Mouse (Mus musculus) megakaryocyte, adult 5-6 weeks (primary cell): ENCODE measurements around the gene Ssc5d. TPM values are rescaled to one million over a fixed set of nuclear protein-coding genes. Genes with fewer than 3 reads are reported as not detected.

Experiments
- ATAC-seq: 2 replicates; pipeline ENCODE4 v1.8.0; 2016; ENCODE audit warnings: mild to moderate bottlenecking, inconsistent platforms; ENCODE audit not compliant: poor library complexity, severe bottlenecking
- total RNA-seq, 2 experiments: library from RNA; stranded (forward) in 1 of 2; stranded (reverse) in 1 of 2; fragments of 153-499, 151-499 nt in 1 of 2; fragments of 221-1000, 200-1000 nt in 1 of 2; gene quantifications; 2 replicates each; pipeline versions ENCODE4 v1.2.3 to v1.2.4; 2015 to 2017

The Ssc5d gene
- total RNA-seq, 2 experiments from 2014 or later = not detected

- no peak for ATAC-seq
These were observed 6.5 kb upstream of the Ssc5d start for GRCm38 (mm10) chr7:4919096-4919495.

- ATAC-seq = no peak
These were observed 5.6 kb upstream of the Ssc5d start for GRCm38 (mm10) chr7:4919971-4920370.

- no peak for ATAC-seq
These were observed 5.1 kb upstream of the Ssc5d start for GRCm38 (mm10) chr7:4920496-4920895.

GRCm38 (mm10) chr7:4920976-4921823, 4.4 kb upstream of the Ssc5d start:
- no peak; the same call in 1 of the 2 replicates for ATAC-seq

- ATAC-seq = no peak
These were observed 3.6 kb upstream of the Ssc5d start, which contains the start of gene Nat14 for GRCm38 (mm10) chr7:4921824-4922482. Gene Nat14, plus strand, starts transcription at chr7:4922028.

- peak; percentile 26; the same call in 1 of the 2 replicates for ATAC-seq
These were observed 3.1 kb upstream of the Ssc5d start for GRCm38 (mm10) chr7:4922508-4922907.

GRCm38 (mm10) chr7:4922931-4923565, 2.5 kb upstream of the Ssc5d start:
- 0 out of 2 replicates have a peak, but pooled peaks have one; percentile 23 for ATAC-seq

GRCm38 (mm10) chr7:4923586-4924364, 1.8 kb upstream of the Ssc5d start:
- peak; percentile 50 for ATAC-seq

GRCm38 (mm10) chr7:4924483-4924882, 1.1 kb upstream of the Ssc5d start:
- no peak for ATAC-seq

GRCm38 (mm10) chr7:4924891-4925301, 689 bp upstream of the Ssc5d start:
- ATAC-seq = no peak

GRCm38 (mm10) chr7:4926849-4927248, 1.3 kb downstream of the Ssc5d start:
- no peak for ATAC-seq

GRCm38 (mm10) chr7:4927711-4928110, 2.1 kb downstream of the Ssc5d start:
- no peak for ATAC-seq

GRCm38 (mm10) chr7:4928323-4928722, 2.7 kb downstream of the Ssc5d start:
- no peak for ATAC-seq

GRCm38 (mm10) chr7:4933103-4933502, 7.5 kb downstream of the Ssc5d start:
- no peak for ATAC-seq

GRCm38 (mm10) chr7:4934160-4934914, 8.8 kb downstream of the Ssc5d start:
- no peak; the same call in 1 of the 2 replicates for ATAC-seq

- no peak for ATAC-seq
These were observed 11.2 kb downstream of the Ssc5d start for GRCm38 (mm10) chr7:4936832-4937231.

- no peak for ATAC-seq
These were observed 11.8 kb downstream of the Ssc5d start for GRCm38 (mm10) chr7:4937392-4937791.

- ATAC-seq = peak; percentile 60
These were observed 12.9 kb downstream of the Ssc5d start for GRCm38 (mm10) chr7:4938456-4938855.

GRCm38 (mm10) chr7:4940068-4940479, 14.5 kb downstream of the Ssc5d start:
- peak; percentile 64 for ATAC-seq

- no peak for ATAC-seq
These were observed 17.1 kb downstream of the Ssc5d start for GRCm38 (mm10) chr7:4942673-4943072.
